Mouse (Mus musculus) lung, adult 2 months (tissue): ENCODE results near the gene Dok1.

Source experiments
- CTCF ChIP-seq: fragments of 200-500 bp; IDR thresholded peaks from 2 replicates; pipeline ENCODE4 v1.5.1; 2011; ENCODE audit warnings: mild to moderate bottlenecking, low read length, control low read depth; ENCODE audit not compliant: insufficient read depth
- POLR2A ChIP-seq: fragments of 200-500 bp; IDR thresholded peaks from 2 replicates; pipeline ENCODE4 v1.6.1; 2011; ENCODE audit warnings: low read depth, mild to moderate bottlenecking, control low read depth, low read length, borderline replicate concordance; ENCODE audit errors: extremely low read depth

- no peak for TF ChIP-seq POLR2A
- TF ChIP-seq CTCF = no peak
Observed at GRCm38 (mm10) chr6:83010010-83010409, 23.3 kb downstream of the Dok1 start.
